Mouse (Mus musculus): ENCODE measurements around the gene Lrrn4.

Lrrn4 gene

GRCm38 (mm10) chr2:132869682-132870081, 11.0 kb downstream of the Lrrn4 start:
- peak; percentile 17 to 23 for DNase-seq

DNA sequence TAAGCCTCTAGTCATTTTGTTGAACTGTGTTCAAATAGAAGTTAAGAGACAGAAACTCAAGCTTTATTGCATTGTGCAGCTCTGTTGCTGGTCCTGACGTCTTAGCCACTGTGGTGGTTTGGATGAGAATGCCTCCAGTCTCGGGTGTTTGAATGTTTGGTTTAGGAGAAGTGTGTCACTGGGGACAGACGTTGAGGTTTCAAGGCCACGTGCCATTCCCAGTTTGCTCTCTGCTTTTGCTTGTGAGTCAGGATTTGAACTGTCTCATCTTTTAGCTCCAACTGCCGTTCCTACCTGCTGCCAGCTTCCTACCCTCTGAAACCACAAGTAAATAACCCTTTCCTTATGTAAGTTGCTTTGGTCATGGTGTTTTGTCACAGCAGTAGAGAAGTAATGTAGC, 13.2 kb downstream of the Lrrn4 start:
- DNase-seq: no peak

DNA sequence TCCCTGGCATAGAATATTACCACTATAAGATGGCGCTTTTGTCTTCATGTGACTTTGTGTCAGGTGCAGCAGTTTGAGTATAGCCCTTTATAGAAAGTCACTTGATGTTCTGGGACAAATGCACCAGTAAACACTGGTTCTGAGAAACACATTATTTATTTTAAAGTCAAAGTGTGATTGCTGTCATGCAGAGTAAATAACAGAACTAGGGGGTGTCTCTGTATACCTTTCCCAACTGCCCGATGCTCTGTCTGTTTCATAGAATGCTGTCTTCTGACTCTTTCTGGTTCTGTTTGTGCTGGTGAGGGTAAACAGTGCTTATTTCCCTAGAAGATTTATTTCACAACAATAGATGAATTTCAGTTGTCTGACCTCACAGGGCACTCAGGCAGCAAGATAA, 17.4 kb downstream of the Lrrn4 start:
- DNase-seq: no peak

GRCm38 (mm10) chr2:132861456-132861855, 19.2 kb downstream of the Lrrn4 start:
- DNase-seq: peak in 1 of 2 experiments; percentile 42

DNA sequence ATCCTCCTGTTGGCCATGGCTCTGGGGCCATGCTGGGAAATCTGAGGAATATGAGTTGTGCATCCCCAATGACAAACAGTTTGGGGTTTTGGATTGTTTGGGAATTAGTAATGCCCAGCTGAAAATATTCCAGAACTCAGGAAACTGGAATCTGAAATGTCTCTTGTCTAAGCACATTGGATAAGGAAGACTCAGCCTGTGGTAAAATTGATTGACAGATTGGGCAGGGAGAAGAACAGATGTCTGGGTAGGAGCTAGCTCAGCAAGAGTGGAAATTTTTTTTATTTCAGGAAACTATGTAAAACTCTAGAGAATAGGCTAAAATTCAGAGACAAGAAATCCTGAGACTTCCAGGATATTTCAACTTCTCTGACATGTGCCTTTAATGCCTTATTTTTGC, 20.3 kb downstream of the Lrrn4 start:
- DNase-seq: no peak

- no peak for DNase-seq
These were observed 24.4 kb downstream of the Lrrn4 start for GRCm38 (mm10) chr2:132856333-132856732.

DNA sequence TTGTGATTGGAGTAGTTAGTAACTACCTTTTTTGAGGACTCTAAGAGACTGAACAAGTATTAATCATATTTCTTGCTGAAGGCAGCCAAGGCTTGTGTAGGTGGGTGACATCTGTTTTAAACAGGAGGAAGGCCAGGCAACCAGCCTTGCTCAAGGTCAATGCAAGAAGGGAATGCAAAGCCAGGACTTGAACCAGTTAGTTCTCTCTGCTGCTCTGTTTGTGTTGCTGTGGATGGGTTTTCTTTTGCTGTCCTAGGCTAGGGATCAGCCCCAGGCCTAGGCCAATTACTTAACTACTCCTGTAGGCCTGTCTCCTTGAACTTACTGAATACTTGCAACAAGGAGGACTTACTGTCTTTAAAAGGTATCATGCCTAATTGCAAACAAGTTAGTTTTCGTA, 27.6 kb downstream of the Lrrn4 start:
- DNase-seq: no peak

DNA sequence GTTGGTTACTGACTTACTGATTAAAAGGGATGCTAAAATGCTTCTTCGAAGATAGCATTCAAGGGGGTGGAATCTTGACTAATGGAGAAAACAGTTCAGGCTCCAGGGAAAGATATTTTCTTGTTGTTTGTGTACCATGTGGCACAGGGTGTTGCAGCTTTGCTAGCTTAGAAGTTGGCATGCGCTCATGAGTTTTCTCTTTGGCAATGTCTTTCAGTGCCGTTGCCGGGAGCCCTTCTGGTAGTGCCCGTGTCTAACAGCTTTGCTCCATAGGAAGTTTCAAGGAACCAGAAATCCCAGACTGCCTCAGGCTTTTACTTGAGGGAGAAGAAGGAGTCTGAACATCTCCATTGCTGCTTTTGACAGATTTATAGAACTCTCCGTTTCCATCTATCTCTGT, 31.6 kb downstream of the Lrrn4 start:
- DNase-seq: peak; percentile 58 to 61

GRCm38 (mm10) chr2:132848361-132848760, 32.3 kb downstream of the Lrrn4 start:
- no peak for DNase-seq

GRCm38 (mm10) chr2:132847581-132847980, 33.1 kb downstream of the Lrrn4 start:
- peak; percentile 26 for DNase-seq

- peak; percentile 98 for DNase-seq
These were observed 34.0 kb downstream of the Lrrn4 start, which contains the start of gene Crls1 for GRCm38 (mm10) chr2:132846407-132847358. Gene Crls1, plus strand, starts transcription at chr2:132846666.

- peak; percentile 33 to 43 for DNase-seq
These were observed 39.6 kb downstream of the Lrrn4 start for GRCm38 (mm10) chr2:132841071-132841470.
